Mouse (Mus musculus) liver, adult 2 months (tissue): Measurements from ENCODE around the gene Prkcb. TPM values are rescaled to one million over a fixed set of nuclear protein-coding genes. Genes with fewer than 3 reads are reported as not detected.

ENCODE experiments used
- DNase-seq: peaks from one replicate; pipeline ENCODE4 v3.0.0-alpha.2; 2011; ENCODE audit warnings: low read depth, low spot score; ENCODE audit errors: extremely low read depth
- H3K27ac ChIP-seq: fragments of 200-500 bp; replicated peaks from 2 replicates; pipeline ENCODE4 v1.5.1; 2012; ENCODE audit warnings: low read depth, mild to moderate bottlenecking, control low read depth, inconsistent platforms, low read length; ENCODE audit not compliant: insufficient read depth
- H3K27me3 ChIP-seq: fragments of 200-500 bp; 2 replicates; pipeline ENCODE4 v1.6.1; 2012; ENCODE audit warnings: mild to moderate bottlenecking, moderate library complexity, low read length, inconsistent platforms; ENCODE audit not compliant: control insufficient read depth, insufficient read depth
- H3K36me3 ChIP-seq: fragments of 200-500 bp; 2 replicates; pipeline ENCODE4 v1.6.1; 2012; ENCODE audit warnings: low read length, inconsistent platforms; ENCODE audit not compliant: control insufficient read depth, insufficient read depth
- H3K4me1 ChIP-seq: fragments of 200-500 bp; 2 replicates; pipeline ENCODE4 v1.6.1; 2011; ENCODE audit warnings: low read length; ENCODE audit not compliant: control insufficient read depth, insufficient read depth
- H3K4me3 ChIP-seq: fragments of 200-500 bp; 2 replicates; pipeline ENCODE4 v1.5.1; 2011; ENCODE audit warnings: low read depth, mild to moderate bottlenecking, control low read depth, low read length, moderate library complexity; ENCODE audit not compliant: insufficient read depth
- H3K79me2 ChIP-seq: fragments of 200-500 bp; 2 replicates; pipeline ENCODE4 v1.6.1; 2012; ENCODE audit warnings: inconsistent platforms, mild to moderate bottlenecking, low read length, moderate library complexity; ENCODE audit not compliant: control insufficient read depth, insufficient read depth
- H3K9ac ChIP-seq: fragments of 200-500 bp; 2 replicates; pipeline ENCODE4 v1.6.1; 2012; ENCODE audit warnings: low read depth, mild to moderate bottlenecking, control low read depth, inconsistent platforms, low read length
- CTCF ChIP-seq: fragments of 200-500 bp; IDR thresholded peaks from 2 replicates; pipeline ENCODE4 v1.5.1; 2011; ENCODE audit warnings: low read depth, low read length, control low read depth
- POLR2A ChIP-seq: fragments of 200-500 bp; IDR thresholded peaks from 2 replicates; pipeline ENCODE4 v1.6.1; 2011; ENCODE audit warnings: low read length, control low read depth; ENCODE audit not compliant: insufficient read depth; ENCODE audit errors: extremely low read depth
- WGBS: fragments of 180-500 bp; shearing (Covaris S2); methylation state at CpG from one replicate; pipeline ENCODE4 v1.1.7; 2018; 5-methylcytosine and 5-hydroxymethylcytosine counted together
- polyA plus RNA-seq: library from polyadenylated mRNA; depleted of rRNA; stranded (reverse); fragments of >200 nt; gene quantifications from 2 replicates; pipeline ENCODE4 v1.2.3, GENCODE M21; 2012
- total RNA-seq: library from RNA; depleted of rRNA; stranded (reverse); fragments of >200 nt; gene quantifications from 2 replicates; pipeline ENCODE4 v1.2.3, GENCODE M21; 2014

Prkcb gene
- total and polyA plus RNA-seq, 2 experiments, result 2.5 to 3.7 TPM

DNA sequence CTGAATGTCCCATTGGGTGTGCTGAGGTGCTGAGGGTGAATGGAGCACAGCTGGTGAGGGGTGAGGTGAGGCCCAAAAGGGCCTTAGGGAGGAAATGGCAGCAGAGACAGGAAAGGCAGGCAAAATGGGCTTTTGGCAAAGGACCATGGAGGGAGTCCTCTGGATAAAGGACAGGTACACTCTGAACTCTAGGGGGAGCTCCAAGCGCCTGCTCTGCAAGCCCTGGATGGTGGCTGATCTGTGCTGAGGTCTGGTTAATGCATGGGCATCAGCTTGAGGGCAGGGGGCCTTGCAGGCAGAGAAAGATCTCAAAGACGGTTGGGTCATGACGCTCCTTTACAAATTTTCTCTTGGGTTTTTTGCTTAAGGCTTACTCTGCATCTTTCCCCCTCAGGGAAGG, 205.5 kb downstream of the Prkcb start:
- Histone ChIP-seq H3K9ac (no peak overlapping the region), H3K27me3 (no peaks in the 10 kb centered on the region), H3K27ac (no peak overlapping the region), H3K4me1 (no peaks in the 10 kb centered on the region), H3K4me3 (no peak overlapping the region), H3K36me3 (no peaks in the 10 kb centered on the region), H3K79me2 (no peaks in the 10 kb centered on the region)
- TF ChIP-seq CTCF (peak; percentile 80), POLR2A (no peak)
- DNase-seq, result peak; percentile 44
- 27% methylated on average over 3 of the region's 3 CpGs for WGBS

DNA sequence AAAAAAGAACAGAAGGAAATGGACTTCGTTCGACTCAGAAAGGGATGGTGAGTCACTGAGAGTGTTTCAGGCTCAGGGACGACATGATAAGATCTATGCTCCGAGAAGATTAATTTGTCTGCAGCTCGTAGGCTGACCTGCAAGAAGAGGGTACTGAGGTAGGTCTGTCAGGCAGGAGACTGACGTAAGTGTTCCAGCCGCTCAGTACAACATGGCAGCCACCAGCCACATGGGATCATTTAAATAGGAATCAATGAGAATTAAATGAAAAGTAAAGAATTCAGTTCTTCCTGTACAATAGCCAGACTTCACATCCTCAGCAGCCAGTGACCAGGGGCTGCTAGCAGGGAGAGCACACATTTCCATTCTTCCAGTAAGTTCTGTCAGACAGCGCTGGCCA, 209.0 kb downstream of the Prkcb start:
- TF ChIP-seq CTCF (no peak), POLR2A (no peak)
- 71% methylated on average over 8 of the region's 8 CpGs for WGBS
- H3K27me3 ChIP-seq, result no peaks in the 10 kb centered on the region
- no peaks in the 10 kb centered on the region for H3K36me3 ChIP-seq
- H3K9ac ChIP-seq, result no peak overlapping the region
- no peaks in the 10 kb centered on the region for H3K4me1 ChIP-seq
- no peak overlapping the region for H3K27ac ChIP-seq
- H3K4me3 ChIP-seq, result no peak overlapping the region
- H3K79me2 ChIP-seq, result no peaks in the 10 kb centered on the region
- DNase-seq, result no peak

DNA sequence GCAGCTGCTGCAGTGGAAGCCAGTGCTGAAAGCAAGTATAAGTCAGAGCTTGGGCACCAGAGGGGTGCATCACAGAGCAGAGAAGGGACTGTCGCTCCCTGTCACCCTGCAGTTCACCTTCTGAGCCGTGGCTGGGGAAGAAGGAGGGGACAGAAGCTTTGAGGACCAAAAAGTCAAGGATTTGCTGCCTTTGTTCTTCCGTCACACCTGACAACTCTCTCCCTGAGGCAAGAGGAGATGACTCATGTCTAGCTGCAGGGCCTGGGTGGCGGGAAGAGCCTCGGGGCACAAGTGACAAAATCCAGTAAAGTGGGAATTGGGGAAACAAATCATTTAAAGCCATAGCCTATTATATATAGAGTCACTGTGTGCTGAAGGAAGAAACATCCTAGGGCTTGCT, 209.9 kb downstream of the Prkcb start:
- H3K79me2 ChIP-seq, result no peaks in the 10 kb centered on the region
- no peaks in the 10 kb centered on the region for H3K27me3 ChIP-seq
- H3K4me1 ChIP-seq, result no peaks in the 10 kb centered on the region
- H3K4me3 ChIP-seq, result no peak overlapping the region
- H3K36me3 ChIP-seq, result no peaks in the 10 kb centered on the region
- no peak overlapping the region for H3K9ac ChIP-seq
- WGBS, result 42% methylated on average over 5 of the region's 5 CpGs
- TF ChIP-seq CTCF (no peak), POLR2A (no peak)
- no peak overlapping the region for H3K27ac ChIP-seq
- DNase-seq, result no peak

DNA sequence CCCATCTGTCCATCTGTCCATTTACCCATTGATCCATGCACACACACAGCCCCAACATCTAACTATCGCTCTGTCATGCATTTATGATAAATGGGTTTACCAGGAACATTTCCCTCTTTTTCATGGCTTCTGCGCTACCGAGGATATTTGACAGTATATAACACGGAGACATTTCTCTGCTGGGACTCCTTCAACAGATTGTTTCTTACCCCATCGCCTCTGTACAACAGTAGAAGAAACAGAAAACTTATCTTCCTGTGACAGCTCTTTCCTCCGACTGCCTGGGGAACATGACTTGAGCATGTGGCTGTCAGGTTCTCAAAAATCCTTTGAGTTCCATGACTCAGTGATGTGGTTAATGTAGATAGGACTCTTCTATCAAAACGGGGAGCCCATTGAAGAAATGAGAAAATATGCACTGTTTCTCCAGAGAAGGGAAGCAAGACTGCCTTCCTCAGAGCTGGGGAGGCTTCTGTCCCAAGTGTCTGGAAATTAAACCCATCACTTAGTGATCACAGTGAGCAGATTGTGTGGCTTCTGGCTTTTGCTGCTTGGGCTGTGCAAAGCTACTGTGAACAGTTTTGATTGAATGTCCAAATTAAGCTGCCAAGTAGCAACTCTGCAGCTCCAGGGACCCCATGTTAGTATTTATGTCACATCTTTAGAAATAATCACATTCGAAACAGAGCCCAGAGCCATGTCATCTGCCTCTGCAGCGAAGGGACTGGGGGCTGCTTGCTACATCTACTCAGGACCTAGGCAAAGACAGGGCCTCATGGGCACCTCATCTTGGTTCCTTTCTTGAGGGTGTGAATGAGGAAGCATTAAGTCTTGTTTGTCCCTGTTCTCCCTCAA, 211.4 kb downstream of the Prkcb start:
- no peak overlapping the region for H3K27ac ChIP-seq
- H3K9ac ChIP-seq, result no peak overlapping the region
- no peaks in the 10 kb centered on the region for H3K36me3 ChIP-seq
- DNase-seq, result no peak
- TF ChIP-seq POLR2A (no peak), CTCF (no peak)
- no peaks in the 10 kb centered on the region for H3K27me3 ChIP-seq
- H3K79me2 ChIP-seq, result no peaks in the 10 kb centered on the region
- WGBS, result 74% methylated on average over 9 of the region's 9 CpGs
- H3K4me1 ChIP-seq, result no peaks in the 10 kb centered on the region
- H3K4me3 ChIP-seq, result no peak overlapping the region

DNA sequence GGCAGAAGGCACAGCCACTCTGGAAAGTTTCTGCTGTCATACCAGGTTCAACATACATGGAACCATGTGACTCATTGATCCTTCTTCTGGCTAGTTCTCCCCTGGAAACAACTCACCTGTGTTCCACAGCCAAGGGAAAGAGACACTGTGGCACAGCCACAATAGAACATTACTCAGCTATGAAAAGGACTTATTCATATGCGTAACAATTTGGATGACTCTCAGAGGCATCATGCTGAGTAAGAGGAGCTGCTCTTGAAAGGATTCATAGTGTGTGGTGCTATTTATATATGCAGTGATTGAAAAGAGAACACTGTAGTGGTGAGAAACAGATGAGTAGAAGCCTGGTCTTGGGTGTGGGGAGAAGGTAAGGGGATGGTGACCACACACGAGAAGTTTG, 217.9 kb downstream of the Prkcb start:
- no peak overlapping the region for H3K4me3 ChIP-seq
- no peak overlapping the region for H3K27ac ChIP-seq
- TF ChIP-seq POLR2A (no peak), CTCF (no peak)
- no peaks in the 10 kb centered on the region for H3K36me3 ChIP-seq
- H3K4me1 ChIP-seq, result no peaks in the 10 kb centered on the region
- DNase-seq, result no peak
- H3K79me2 ChIP-seq, result no peaks in the 10 kb centered on the region
- no peaks in the 10 kb centered on the region for H3K27me3 ChIP-seq
- 79% methylated on average over 2 of the region's 2 CpGs for whole genome bisulfite sequencing
- H3K9ac ChIP-seq, result no peak overlapping the region

DNA sequence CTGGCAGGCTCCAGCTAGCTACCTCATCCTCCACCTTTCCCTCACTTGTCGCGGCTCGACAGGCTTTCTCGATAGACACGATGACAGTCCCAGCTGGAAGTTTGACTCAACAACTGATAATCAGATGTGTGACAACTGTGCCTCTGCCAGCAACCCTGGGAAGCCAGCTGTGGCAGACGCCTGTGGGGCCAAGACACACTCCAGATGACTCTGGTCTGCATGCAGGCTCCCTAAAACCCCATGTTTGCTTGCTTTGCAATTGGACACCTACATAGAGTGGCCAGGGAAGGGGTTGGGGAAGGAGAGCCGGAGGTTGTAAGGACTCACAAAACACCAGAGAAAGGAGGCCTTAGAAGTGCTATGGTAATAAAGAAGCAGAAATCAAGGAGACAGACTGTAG, 221.4 kb downstream of the Prkcb start:
- H3K79me2 ChIP-seq, result no peaks in the 10 kb centered on the region
- H3K27me3 ChIP-seq, result no peaks in the 10 kb centered on the region
- no peak for TF ChIP-seq CTCF
- TF ChIP-seq POLR2A, result no peak
- H3K4me3 ChIP-seq, result no peak overlapping the region
- no peak overlapping the region for H3K27ac ChIP-seq
- H3K4me1 ChIP-seq, result no peaks in the 10 kb centered on the region
- DNase-seq, result no peak
- WGBS, result 26% methylated on average over 7 of the region's 7 CpGs
- no peaks in the 10 kb centered on the region for H3K36me3 ChIP-seq
- H3K9ac ChIP-seq, result no peak overlapping the region
